Mouse (Mus musculus): ENCODE measurements at regions not wholly inside any gene's neighbourhood (a gene's known extent, or its start where the extent isn't known, plus 50 kb on each side); places are given as distances from the start of the nearest gene placed in this dataset.

DNA sequence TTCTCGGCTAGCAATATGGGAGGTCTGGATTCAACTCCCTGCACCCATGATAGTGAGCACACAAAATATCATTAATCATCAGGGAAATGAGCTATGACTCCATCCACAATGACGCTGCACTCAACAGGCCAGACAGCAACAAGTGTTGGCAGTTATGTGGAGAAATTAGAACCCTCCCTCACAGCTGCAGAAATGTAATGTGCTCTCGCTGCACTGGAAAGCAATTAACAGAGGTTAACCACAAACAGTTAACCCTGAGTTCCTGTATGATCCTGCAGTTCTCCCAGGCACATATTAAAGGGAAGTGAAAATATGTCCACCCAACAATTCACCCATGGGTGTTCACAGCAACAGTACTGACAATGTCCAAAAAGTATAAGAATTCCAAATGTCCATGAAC is 54.0 kb upstream of the Jade2 start:
- Histone ChIP-seq H3K4me1 (ENCODE audit: insufficient read depth, low read depth, low read length) (peaks cover 8% of the 10 kb centered on the region; the same call in 1 of the 2 replicates), H3K9ac (replicated peaks; ENCODE audit: low read depth) (no peak overlapping the region), H3K9me3 (ENCODE audit: low read length) (no peaks in the 10 kb centered on the region), H3K27me3 (replicated peaks; ENCODE audit: insufficient read depth, low read length) (no peaks in the 10 kb centered on the region), H3K4me2 (replicated peaks; ENCODE audit: low read depth, low read length) (no peak overlapping the region), H3K27ac (ENCODE audit: low read length) (no peak overlapping the region), H3K4me3 (ENCODE audit: low read depth, low read length) (no peak overlapping the region), H3K36me3 (ENCODE audit: insufficient read depth, low read length) (no peaks in the 10 kb centered on the region)
- ATAC-seq (no peak), DNase-seq (ENCODE audit: low spot score) (peak; percentile 35)
- TF ChIP-seq EP300 (IDR thresholded peaks at IDR 0.05) (no peak), CTCF (IDR thresholded peaks at IDR 0.05) (no peak)
- WGBS = 50% methylated on average over 3 of the region's 3 CpGs

DNA sequence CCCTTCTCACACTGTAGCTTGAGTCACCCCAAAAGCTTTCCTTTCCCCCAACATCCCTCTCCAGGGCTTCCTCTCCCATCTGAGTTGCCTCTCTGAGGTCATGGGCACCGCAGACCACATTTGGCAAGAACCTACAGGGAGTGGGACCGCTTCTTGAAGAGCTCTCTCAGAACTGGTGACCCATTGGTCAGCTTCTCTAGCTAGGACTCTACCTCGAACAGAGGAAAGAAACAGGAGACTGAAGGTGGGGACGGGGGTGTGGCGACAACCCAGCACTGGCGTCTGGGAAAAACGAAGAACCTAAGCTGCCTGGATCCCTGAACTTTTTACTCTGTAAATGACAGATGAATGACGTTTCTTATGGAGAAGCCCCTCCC is 51.8 kb upstream of the Cdkn2aipnl start:
- H3K4me3 ChIP-seq (ENCODE audit: low read depth, low read length) = no peak overlapping the region
- no peaks in the 10 kb centered on the region for H3K27me3 ChIP-seq (replicated peaks; ENCODE audit: insufficient read depth, low read length)
- H3K36me3 ChIP-seq (ENCODE audit: insufficient read depth, low read length) = no peaks in the 10 kb centered on the region
- 3% methylated on average over 8 of the region's 8 CpGs for WGBS
- H3K4me1 ChIP-seq (ENCODE audit: insufficient read depth, low read depth, low read length) = peaks cover 14% of the 10 kb centered on the region; the same call in 1 of the 2 replicates
- no peak for TF ChIP-seq CTCF (IDR thresholded peaks at IDR 0.05)
- no peak for TF ChIP-seq EP300 (IDR thresholded peaks at IDR 0.05)
- peak overlapping the region; percentile 98 for H3K27ac ChIP-seq (ENCODE audit: low read length)
- peak overlapping the region; percentile 13; the same call in 1 of the 2 replicates for H3K9ac ChIP-seq (replicated peaks; ENCODE audit: low read depth)
- H3K4me2 ChIP-seq (replicated peaks; ENCODE audit: low read depth, low read length) = peak overlapping the region; percentile 58
- ATAC-seq (no peak; the same call in 1 of the 2 replicates), DNase-seq (ENCODE audit: low spot score) (no peak)
- H3K9me3 ChIP-seq (ENCODE audit: low read length) = no peaks in the 10 kb centered on the region

DNA sequence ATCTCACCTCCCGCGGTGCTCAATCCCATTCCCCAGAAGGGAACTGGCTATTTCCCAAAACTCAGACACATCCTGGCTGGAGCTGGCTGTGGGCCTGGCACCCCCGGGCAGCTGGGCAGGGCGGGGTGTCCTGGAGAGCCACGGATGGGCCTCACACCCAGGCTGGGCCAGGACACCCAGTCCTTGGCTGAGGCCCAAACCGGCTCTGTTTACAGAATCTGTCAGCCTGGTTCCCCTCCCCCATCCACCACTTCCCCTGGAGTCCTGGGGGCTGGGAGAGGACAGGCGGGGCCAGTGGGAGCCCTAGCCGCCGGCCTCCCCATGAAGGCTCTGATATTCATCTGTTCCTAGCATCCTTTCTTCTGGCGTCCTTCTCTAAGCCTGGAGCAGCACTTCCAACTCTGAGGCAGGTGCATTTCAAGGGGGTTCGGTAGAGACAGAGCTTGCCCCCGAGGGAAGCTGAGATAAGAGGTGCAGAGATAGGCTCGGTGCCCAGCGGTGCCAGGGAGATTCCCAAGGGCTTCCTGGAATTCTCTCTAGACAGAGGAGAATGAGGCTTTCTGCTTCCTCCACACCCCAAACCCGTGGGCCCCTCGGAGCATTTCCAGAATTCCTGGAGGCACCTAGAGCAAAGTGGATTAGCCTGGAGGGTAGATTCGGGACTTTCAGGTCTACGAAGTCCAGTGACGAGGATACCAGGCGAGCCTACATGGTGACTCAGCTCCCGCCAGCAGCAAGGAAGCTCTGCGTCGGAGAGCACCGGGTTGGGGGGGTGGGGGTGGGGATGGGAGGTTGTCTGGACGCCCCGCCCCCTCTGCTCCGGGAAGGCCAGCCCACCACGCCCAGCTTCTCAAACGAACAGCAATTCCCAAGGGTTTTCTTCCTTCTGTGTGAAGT is 51.2 kb upstream of the Cdkn2aipnl start:
- TF ChIP-seq EP300 (IDR thresholded peaks at IDR 0.05) = peak; percentile 100
- peak; percentile 4; the same call in 1 of the 2 replicates for TF ChIP-seq CTCF (IDR thresholded peaks at IDR 0.05)
- DNase-seq (ENCODE audit: low spot score) (peak; percentile 99), ATAC-seq (peak; percentile 92)
- WGBS = 0% methylated on average over 29 of the region's 29 CpGs
- peaks cover 14% of the 10 kb centered on the region; the same call in 1 of the 2 replicates for H3K4me1 ChIP-seq (ENCODE audit: insufficient read depth, low read depth, low read length)
- H3K27me3 ChIP-seq (replicated peaks; ENCODE audit: insufficient read depth, low read length) = no peaks in the 10 kb centered on the region
- peak overlapping the region; percentile 35 for H3K4me3 ChIP-seq (ENCODE audit: low read depth, low read length)
- peak overlapping the region; percentile 58 for H3K4me2 ChIP-seq (replicated peaks; ENCODE audit: low read depth, low read length)
- H3K9me3 ChIP-seq (ENCODE audit: low read length) = no peaks in the 10 kb centered on the region
- peak overlapping the region; percentile 51 for H3K9ac ChIP-seq (replicated peaks; ENCODE audit: low read depth)
- peak overlapping the region; percentile 98 for H3K27ac ChIP-seq (ENCODE audit: low read length)
- H3K36me3 ChIP-seq (ENCODE audit: insufficient read depth, low read length) = no peaks in the 10 kb centered on the region

All from lung, postnatal 0 days (tissue).